Mouse (Mus musculus) embryonic fibroblast, embryonic 13.5 days (primary cell): ENCODE data around the gene Zfand5.

Source experiments
- CTCF ChIP-seq: IDR thresholded peaks from 2 replicates; pipeline ENCODE4 v1.5.1; 2011; ENCODE audit warnings: mild to moderate bottlenecking, control low read depth, low read length, moderate library complexity, borderline replicate concordance; ENCODE audit not compliant: insufficient read depth
- POLR2A ChIP-seq: IDR thresholded peaks from 2 replicates; pipeline ENCODE4 v1.6.1; 2011; ENCODE audit warnings: low read depth, mild to moderate bottlenecking, control low read depth, low read length, moderate library complexity

GRCm38 (mm10) chr19:21274714-21275113 lies 2.6 kb downstream of the Zfand5 start:
- no peak for TF ChIP-seq POLR2A
- TF ChIP-seq CTCF = no peak
